ENCODE assay signal across 21 mouse cellular contexts in the genomic region with DNA sequence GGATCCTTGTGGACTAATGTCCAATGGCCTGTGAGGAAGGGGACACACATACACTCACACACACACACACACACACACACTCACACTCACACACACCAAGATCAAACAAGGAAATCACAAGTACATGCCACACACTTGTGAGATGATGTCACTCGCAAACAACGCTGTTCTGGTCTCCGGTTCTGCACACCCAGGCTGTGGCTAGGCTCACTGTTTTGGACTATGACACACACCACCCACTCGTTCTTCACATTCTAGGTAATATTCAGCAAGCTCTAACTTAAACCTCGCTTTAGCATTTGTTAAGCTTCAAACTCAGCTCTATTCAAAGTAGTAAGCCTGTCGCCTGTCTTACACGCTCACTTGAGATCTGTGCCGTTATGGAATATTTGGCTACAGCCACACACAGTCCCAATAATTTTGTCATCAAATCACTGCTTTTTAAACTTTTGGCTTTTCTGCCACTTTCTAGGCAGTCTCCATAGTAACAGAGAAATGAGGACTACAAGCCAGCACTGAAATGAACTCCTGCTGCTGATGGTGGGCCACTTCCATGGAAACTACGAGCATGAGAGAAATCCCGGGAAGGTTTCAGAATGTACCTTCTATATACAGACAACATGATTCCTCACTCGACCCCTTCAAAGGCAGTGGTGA.
A peak's percentile ranks its signal among the peaks of the same experiment; 100 is the strongest.
DNase-seq lines count a peak whose midpoint lies in the region; ATAC-seq lines count a peak whose summit lies in the region.
"Had no signal": no experiment of that assay in that cellular context is flagged by ENCODE, and none has a peak within 500 bp of the region (broad histone marks: within the 10 kb centered on the region; RNA-seq: fewer than 3 reads in every experiment).

No protein-coding gene starts in this region.

- H3K9me3 ChIP-seq in heart, embryonic 11.5 days (replicated peaks; ENCODE audit: control insufficient read depth, low read length) = no peaks in the 10 kb centered on the region
- H3K9me3 ChIP-seq: embryonic facial prominence, embryonic 15.5 days; heart, embryonic 12.5 days; hindbrain, embryonic 13.5 days; intestine, embryonic 15.5 days; lung, embryonic 15.5 days had no signal

- H3K27ac ChIP-seq in heart, embryonic 11.5 days (ENCODE audit: low read depth, low read length) = no peak overlapping the region
- H3K27ac ChIP-seq: embryonic facial prominence, embryonic 15.5 days; hindbrain, embryonic 13.5 days; intestine, embryonic 15.5 days; liver, embryonic 14.5 days; lung, embryonic 15.5 days had no signal

- no peaks in the 10 kb centered on the region for H3K27me3 ChIP-seq in heart, embryonic 11.5 days (ENCODE audit: control insufficient read depth, insufficient read depth, low read length)
- H3K27me3 ChIP-seq: CH12.LX; embryonic facial prominence, embryonic 15.5 days; heart, embryonic 12.5 days; hindbrain, embryonic 13.5 days; intestine, embryonic 15.5 days; lung, embryonic 15.5 days had no signal

- no peak for ATAC-seq in heart, embryonic 11.5 days (replicated peaks; ENCODE audit: insufficient number of reproducible peaks, low FRiP score, low TSS enrichment)

- H3K36me3 ChIP-seq in heart, embryonic 11.5 days (ENCODE audit: control insufficient read depth, insufficient read depth, low read length) = peaks cover 4% of the 10 kb centered on the region; the same call in 1 of the 2 replicates

- DNase-seq in frontal cortex, postnatal 36 days (ENCODE audit: low spot score in 2 of 2) = peak; percentile 26 to 45
- DNase-seq in frontal cortex, postnatal 10 days (ENCODE audit: low spot score in 2 of 2) = no peak
- DNase-seq in layer of hippocampus, adult 11-12 months (ENCODE audit: low spot score) = peak; percentile 22
- no peak for DNase-seq in layer of hippocampus, postnatal 25 days (ENCODE audit: extremely low spot score in 1 of 2, low spot score in 1 of 2)
- peak; percentile 41 to 79 for DNase-seq in right cerebral cortex, postnatal 10 days (ENCODE audit: low spot score in 2 of 2)
- no peak for DNase-seq in right cerebral cortex, postnatal 4 days
- peak; percentile 15 to 21 for DNase-seq in layer of hippocampus, postnatal 36 days
- DNase-seq: adrenal gland, postnatal 25 days; cerebellum, adult 18-20 months; cerebellum, postnatal 25 days; midbrain, embryonic 14.5 days; thymus, postnatal 14 days had no signal

- H3K4me1 ChIP-seq in heart, embryonic 11.5 days (ENCODE audit: control insufficient read depth, insufficient read depth, low read length) = peaks cover 10% of the 10 kb centered on the region
- H3K4me1 ChIP-seq: embryonic facial prominence, embryonic 15.5 days; intestine, embryonic 15.5 days; lung, embryonic 15.5 days had no signal

- H3K4me3 ChIP-seq in heart, embryonic 11.5 days (ENCODE audit: low read depth, low read length) = no peak overlapping the region
- H3K4me3 ChIP-seq: embryonic facial prominence, embryonic 15.5 days; heart, embryonic 12.5 days; hindbrain, embryonic 13.5 days; intestine, embryonic 15.5 days; lung, embryonic 15.5 days; myocyte had no signal

- no peak overlapping the region for H3K9ac ChIP-seq in heart, embryonic 11.5 days (ENCODE audit: low read depth, low read length)
- H3K9ac ChIP-seq: embryonic facial prominence, embryonic 15.5 days; heart, embryonic 12.5 days; hindbrain, embryonic 13.5 days; intestine, embryonic 15.5 days; liver, embryonic 14.5 days; lung, embryonic 15.5 days had no signal

- WGBS in heart, embryonic 11.5 days (ENCODE audit: insufficient replicate concordance) = 80% methylated on average over 11 of the region's 11 CpGs

- no peak overlapping the region for H3K4me2 ChIP-seq in heart, embryonic 11.5 days
- H3K4me2 ChIP-seq: embryonic facial prominence, embryonic 15.5 days; heart, embryonic 12.5 days; hindbrain, embryonic 13.5 days; intestine, embryonic 15.5 days; lung, embryonic 15.5 days had no signal

Comparison
In these comparisons a context has a peak if more than half of its experiments do, and no peak if none do; other contexts are left out.
1. DNase-seq: peak in frontal cortex, postnatal 36 days (2 of 2), layer of hippocampus, adult 11-12 months (single experiment), right cerebral cortex, postnatal 10 days (2 of 2) and layer of hippocampus, postnatal 36 days (2 of 2); none in frontal cortex, postnatal 10 days (0 of 2), layer of hippocampus, postnatal 25 days (0 of 2) and right cerebral cortex, postnatal 4 days (single experiment).